Mouse (Mus musculus): ENCODE data around the gene Dsn1. TPM values are rescaled to one million over a fixed set of nuclear protein-coding genes. Genes with fewer than 3 reads are reported as not detected.

The Dsn1 gene
- 31.6 and 36.4 TPM in 2 replicates for polyA plus RNA-seq (2014; fragmentation: Nextera tagmentation; extraction: Ambion mirVana)

GRCm38 (mm10) chr2:157006511-157007233 lies at the start of gene Dsn1:
TSS of gene Dsn1 (minus strand) at chr2:157007154.
- under 1% methylated on average over 54 of the region's 56 CpGs for WGBS
- ATAC-seq (replicated peaks; ENCODE audit: low FRiP score, low TSS enrichment, low read depth): peak; percentile 88
- DNase-seq (ENCODE audit: low spot score): peak; percentile 94

GRCm38 (mm10) chr2:157055721-157056120 lies 48.8 kb upstream of the Dsn1 start:
- no peak overlapping the region for H3K27ac ChIP-seq (ENCODE audit: low read depth)
- peaks cover 19% of the 10 kb centered on the region for H3K4me1 ChIP-seq (replicated peaks; ENCODE audit: control insufficient read depth, insufficient read depth, low read length)
- H3K9me3 ChIP-seq (ENCODE audit: control insufficient read depth, low read length): no peaks in the 10 kb centered on the region
- no peak overlapping the region for H3K4me2 ChIP-seq (ENCODE audit: low read length)
- WGBS: 90% methylated on average over 6 of the region's 6 CpGs
- H3K9ac ChIP-seq (ENCODE audit: low read length): no peak overlapping the region
- no peak overlapping the region for H3K4me3 ChIP-seq (ENCODE audit: low read depth, low read length)
- no peaks in the 10 kb centered on the region for H3K27me3 ChIP-seq (replicated peaks; ENCODE audit: control insufficient read depth, insufficient read depth, low read length)
- no peak for ATAC-seq (replicated peaks; ENCODE audit: low FRiP score, low TSS enrichment, low read depth)
- H3K36me3 ChIP-seq (ENCODE audit: control insufficient read depth, insufficient read depth, low read length): peaks cover 64% of the 10 kb centered on the region
- no peak for DNase-seq (ENCODE audit: low spot score)

More at GRCm38 (mm10) chr2:157006511-157007233, at the start of gene Dsn1:
- Histone ChIP-seq H3K9ac (ENCODE audit: low read length) (peak within 1 kb of the TSS; percentile 64), H3K27ac (ENCODE audit: low read depth) (peak within 1 kb of the TSS; percentile 72), H3K36me3 (ENCODE audit: control insufficient read depth, insufficient read depth, low read length) (peaks cover 24% of the 10 kb centered on the region), H3K27me3 (replicated peaks; ENCODE audit: control insufficient read depth, insufficient read depth, low read length) (no peaks in the 10 kb centered on the region), H3K4me3 (ENCODE audit: low read depth, low read length) (peak within 1 kb of the TSS; percentile 62), H3K4me1 (replicated peaks; ENCODE audit: control insufficient read depth, insufficient read depth, low read length) (peaks cover 19% of the 10 kb centered on the region), H3K4me2 (ENCODE audit: low read length) (peak within 1 kb of the TSS; percentile 85), H3K9me3 (ENCODE audit: control insufficient read depth, low read length) (no peaks in the 10 kb centered on the region)

- Histone ChIP-seq H3K4me2 (ENCODE audit: low read length) (no peak overlapping the region), H3K9me3 (ENCODE audit: control insufficient read depth, low read length) (no peaks in the 10 kb centered on the region), H3K9ac (ENCODE audit: low read length) (no peak overlapping the region), H3K4me3 (ENCODE audit: low read depth, low read length) (no peak overlapping the region), H3K27me3 (replicated peaks; ENCODE audit: control insufficient read depth, insufficient read depth, low read length) (no peaks in the 10 kb centered on the region), H3K36me3 (ENCODE audit: control insufficient read depth, insufficient read depth, low read length) (peaks cover 68% of the 10 kb centered on the region), H3K4me1 (replicated peaks; ENCODE audit: control insufficient read depth, insufficient read depth, low read length) (peaks cover 19% of the 10 kb centered on the region), H3K27ac (ENCODE audit: low read depth) (no peak overlapping the region)
- no peak for ATAC-seq (replicated peaks; ENCODE audit: low FRiP score, low TSS enrichment, low read depth)
- DNase-seq (ENCODE audit: low spot score): no peak
- 78% methylated on average over 5 of the region's 5 CpGs for WGBS
Measured at GRCm38 (mm10) chr2:157054816-157055215, 47.9 kb upstream of the Dsn1 start.

- 86% methylated on average over 8 of the region's 8 CpGs for WGBS
- H3K36me3 ChIP-seq (ENCODE audit: control insufficient read depth, insufficient read depth, low read length): peaks cover 67% of the 10 kb centered on the region
- H3K27ac ChIP-seq (ENCODE audit: low read depth): no peak overlapping the region
- no peak overlapping the region for H3K4me3 ChIP-seq (ENCODE audit: low read depth, low read length)
- DNase-seq (ENCODE audit: low spot score) (no peak), ATAC-seq (replicated peaks; ENCODE audit: low FRiP score, low TSS enrichment, low read depth) (no peak)
- peaks cover 18% of the 10 kb centered on the region for H3K4me1 ChIP-seq (replicated peaks; ENCODE audit: control insufficient read depth, insufficient read depth, low read length)
- H3K27me3 ChIP-seq (replicated peaks; ENCODE audit: control insufficient read depth, insufficient read depth, low read length): no peaks in the 10 kb centered on the region
- H3K4me2 ChIP-seq (ENCODE audit: low read length): no peak overlapping the region
- H3K9me3 ChIP-seq (ENCODE audit: control insufficient read depth, low read length): no peaks in the 10 kb centered on the region
- H3K9ac ChIP-seq (ENCODE audit: low read length): no peak overlapping the region
Measured at GRCm38 (mm10) chr2:157054297-157054696, 47.3 kb upstream of the Dsn1 start.

- Histone ChIP-seq H3K9me3 (ENCODE audit: control insufficient read depth, low read length) (no peaks in the 10 kb centered on the region), H3K4me2 (ENCODE audit: low read length) (no peak overlapping the region), H3K9ac (ENCODE audit: low read length) (no peak overlapping the region), H3K4me3 (ENCODE audit: low read depth, low read length) (no peak overlapping the region), H3K27me3 (replicated peaks; ENCODE audit: control insufficient read depth, insufficient read depth, low read length) (no peaks in the 10 kb centered on the region), H3K27ac (ENCODE audit: low read depth) (no peak overlapping the region), H3K36me3 (ENCODE audit: control insufficient read depth, insufficient read depth, low read length) (peaks cover 70% of the 10 kb centered on the region), H3K4me1 (replicated peaks; ENCODE audit: control insufficient read depth, insufficient read depth, low read length) (peaks cover 13% of the 10 kb centered on the region)
- DNase-seq (ENCODE audit: low spot score) (no peak), ATAC-seq (replicated peaks; ENCODE audit: low FRiP score, low TSS enrichment, low read depth) (no peak)
- WGBS: 73% methylated on average over 4 of the region's 4 CpGs
Measured at GRCm38 (mm10) chr2:157053787-157054186, 46.8 kb upstream of the Dsn1 start.

- H3K9ac ChIP-seq (ENCODE audit: low read length): no peak overlapping the region
Measured at GRCm38 (mm10) chr2:157053124-157053523, 46.2 kb upstream of the Dsn1 start.

GRCm38 (mm10) chr2:157052448-157052847 lies 45.5 kb upstream of the Dsn1 start:
- WGBS: 82% methylated on average over 8 of the region's 8 CpGs
- H3K4me1 ChIP-seq (replicated peaks; ENCODE audit: control insufficient read depth, insufficient read depth, low read length): no peaks in the 10 kb centered on the region
- H3K4me2 ChIP-seq (ENCODE audit: low read length): no peak overlapping the region
- H3K27ac ChIP-seq (ENCODE audit: low read depth): no peak overlapping the region
- ATAC-seq (replicated peaks; ENCODE audit: low FRiP score, low TSS enrichment, low read depth) (no peak), DNase-seq (ENCODE audit: low spot score) (no peak)
- peaks cover 68% of the 10 kb centered on the region for H3K36me3 ChIP-seq (ENCODE audit: control insufficient read depth, insufficient read depth, low read length)
- H3K9me3 ChIP-seq (ENCODE audit: control insufficient read depth, low read length): no peaks in the 10 kb centered on the region
- H3K9ac ChIP-seq (ENCODE audit: low read length): no peak overlapping the region
- H3K4me3 ChIP-seq (ENCODE audit: low read depth, low read length): no peak overlapping the region
- no peaks in the 10 kb centered on the region for H3K27me3 ChIP-seq (replicated peaks; ENCODE audit: control insufficient read depth, insufficient read depth, low read length)

More at GRCm38 (mm10) chr2:157053124-157053523, 46.2 kb upstream of the Dsn1 start:
- Histone ChIP-seq H3K27ac (ENCODE audit: low read depth) (no peak overlapping the region), H3K4me1 (replicated peaks; ENCODE audit: control insufficient read depth, insufficient read depth, low read length) (peaks cover 6% of the 10 kb centered on the region), H3K27me3 (replicated peaks; ENCODE audit: control insufficient read depth, insufficient read depth, low read length) (no peaks in the 10 kb centered on the region), H3K36me3 (ENCODE audit: control insufficient read depth, insufficient read depth, low read length) (peaks cover 73% of the 10 kb centered on the region), H3K4me2 (ENCODE audit: low read length) (no peak overlapping the region), H3K4me3 (ENCODE audit: low read depth, low read length) (no peak overlapping the region), H3K9me3 (ENCODE audit: control insufficient read depth, low read length) (no peaks in the 10 kb centered on the region)
- 98% methylated on average over 5 of the region's 5 CpGs for WGBS
- ATAC-seq (replicated peaks; ENCODE audit: low FRiP score, low TSS enrichment, low read depth) (no peak), DNase-seq (ENCODE audit: low spot score) (no peak)

- WGBS: 69% methylated on average over 8 of the region's 8 CpGs
- DNase-seq (ENCODE audit: low spot score): no peak
- Histone ChIP-seq H3K4me1 (replicated peaks; ENCODE audit: control insufficient read depth, insufficient read depth, low read length) (no peaks in the 10 kb centered on the region), H3K27me3 (replicated peaks; ENCODE audit: control insufficient read depth, insufficient read depth, low read length) (no peaks in the 10 kb centered on the region), H3K4me3 (ENCODE audit: low read depth, low read length) (no peak overlapping the region), H3K4me2 (ENCODE audit: low read length) (no peak overlapping the region), H3K27ac (ENCODE audit: low read depth) (no peak overlapping the region), H3K9me3 (ENCODE audit: control insufficient read depth, low read length) (no peaks in the 10 kb centered on the region), H3K9ac (ENCODE audit: low read length) (no peak overlapping the region), H3K36me3 (ENCODE audit: control insufficient read depth, insufficient read depth, low read length) (peaks cover 73% of the 10 kb centered on the region)
- no peak for ATAC-seq (replicated peaks; ENCODE audit: low FRiP score, low TSS enrichment, low read depth)
Measured at GRCm38 (mm10) chr2:157049831-157050243, 42.9 kb upstream of the Dsn1 start.
